Mouse (Mus musculus) sigmoid colon, adult 10 weeks (tissue): ENCODE results near the gene Cygb. TPM values are rescaled to one million over a fixed set of nuclear protein-coding genes. Genes with fewer than 3 reads are reported as not detected.

Experiments
- polyA plus RNA-seq: library from polyadenylated mRNA; stranded (reverse); fragments of 350-450 nt; fragmentation: Illumina TruSeq; extraction: RNeasy Lipid Tissue Mini Kit (QIAGEN cat#74804); gene quantifications from one replicate; pipeline ENCODE4 v1.2.3, GENCODE M21; 2014; ENCODE audit warnings: low read depth, low replicate concordance

Cygb gene
- polyA plus RNA-seq: 1.2 TPM

DNA sequence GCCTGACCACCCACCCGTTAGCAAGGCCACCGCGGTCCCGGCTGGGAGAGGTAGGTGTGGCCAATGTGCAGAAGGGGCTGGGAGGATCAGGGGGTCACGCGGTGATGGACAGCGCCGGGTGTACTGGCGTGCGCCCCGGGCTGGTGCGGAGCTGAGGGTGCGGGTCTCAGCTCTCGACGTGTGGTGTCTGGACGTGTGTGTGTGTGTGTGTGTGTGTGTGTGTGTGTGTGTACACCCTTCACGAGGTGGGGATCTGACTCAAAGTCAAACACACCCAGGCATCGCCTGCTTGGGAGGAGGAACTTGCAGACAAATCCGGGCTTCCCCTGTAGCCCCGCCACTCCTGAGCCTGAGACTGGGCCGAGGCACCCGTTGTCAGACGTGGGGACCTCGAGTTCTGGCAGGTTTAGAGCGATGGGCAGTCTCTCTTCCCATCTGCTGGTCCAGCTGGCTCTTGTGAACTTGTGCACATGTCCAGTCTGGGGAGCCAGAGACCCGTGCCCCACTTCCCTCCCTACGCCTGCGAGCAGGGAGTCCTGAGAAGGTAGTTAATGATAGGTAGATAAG, at the start of gene Cygb:
Gene Cygb, minus strand, starts transcription at position 59 of the 567 bp plus-strand sequence.

DNA sequence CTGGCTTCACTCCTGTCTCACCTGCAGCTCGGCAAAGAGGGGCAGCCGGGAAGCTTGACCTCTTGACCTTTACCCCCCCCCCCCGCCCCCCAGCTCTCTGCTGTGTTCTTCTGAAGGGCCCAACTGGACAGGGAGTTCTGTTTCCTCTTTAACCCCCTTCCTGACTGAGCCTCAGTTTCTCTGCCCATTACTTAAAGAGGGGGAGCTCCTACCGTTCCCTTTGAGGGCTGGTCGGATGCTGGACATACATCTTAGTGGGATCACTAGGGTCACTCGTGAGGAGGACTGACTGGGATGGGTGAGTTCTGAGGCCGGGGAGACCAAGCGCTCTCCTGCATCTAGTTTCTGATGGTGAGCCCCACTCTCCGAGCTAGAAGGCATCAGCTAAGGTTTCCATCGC, 879 bp downstream of the Cygb start, which contains the start of gene Prcd:
Gene Prcd, plus strand, starts transcription at position 301 of the 400 bp plus-strand sequence.

DNA sequence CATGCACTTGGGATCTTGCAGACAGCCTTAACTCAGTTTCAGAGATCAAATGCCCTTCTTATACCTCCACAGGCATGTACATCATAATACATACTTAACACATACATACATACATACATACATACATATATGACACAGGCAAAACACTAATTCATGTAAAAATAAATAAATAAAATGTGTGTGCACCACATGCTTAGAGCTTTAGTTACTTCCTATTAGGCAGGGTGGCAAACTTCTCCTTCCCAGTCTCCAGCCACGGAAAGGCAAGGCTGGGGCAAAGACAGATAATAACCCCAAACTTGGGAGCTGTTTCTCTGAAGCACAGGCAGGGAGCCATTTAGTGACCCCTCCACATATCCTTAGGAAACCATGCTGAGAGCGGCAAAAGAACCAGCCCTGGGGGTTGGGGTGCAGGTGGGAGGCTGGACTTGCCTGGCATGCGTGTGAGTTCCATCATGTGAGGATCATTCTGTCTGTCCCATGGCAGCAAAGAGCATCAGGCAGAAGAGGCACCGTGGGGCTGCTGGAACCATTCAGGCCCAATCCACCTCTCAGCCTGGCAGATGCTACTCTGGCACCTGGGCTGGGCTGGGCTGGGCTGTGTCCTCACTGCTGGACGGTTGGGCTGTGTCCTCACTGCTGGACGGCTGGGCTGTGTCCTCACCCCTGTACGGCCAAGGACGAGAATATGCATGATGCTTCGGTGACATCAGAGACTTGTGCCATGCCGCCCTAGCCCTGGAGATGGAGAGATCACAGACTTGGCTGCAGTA, 27.6 kb downstream of the Cygb start, which contains the start of gene Rhbdf2:
Gene Rhbdf2, minus strand, starts transcription at position 721 of the 773 bp plus-strand sequence.

Other genes with a start within 250 kb of the Cygb start
- 0.76 TPM for gene Rnf157, start 241.3 kb downstream of the Cygb start, polyA plus RNA-seq
- 18.4 TPM for gene Ubald2, start 220.2 kb downstream of the Cygb start, polyA plus RNA-seq
- gene Qrich2, start 188.1 kb downstream of the Cygb start, polyA plus RNA-seq: not detected
- gene Prpsap1, start 160.1 kb downstream of the Cygb start, polyA plus RNA-seq: 45.0 TPM
- gene Sphk1, start 123.4 kb downstream of the Cygb start, polyA plus RNA-seq: not detected
- gene Ube2o, start 72.9 kb downstream of the Cygb start, polyA plus RNA-seq: 1.8 TPM
- gene Aanat, start 67.9 kb downstream of the Cygb start, polyA plus RNA-seq: not detected
- 0.16 TPM for gene Rhbdf2, start 27.3 kb downstream of the Cygb start, polyA plus RNA-seq
- gene Prcd, start 779 bp downstream of the Cygb start, polyA plus RNA-seq: not detected
- not detected for gene St6galnac1, start 121.2 kb upstream of the Cygb start, polyA plus RNA-seq
- 8.5 TPM for gene Mxra7, start 173.7 kb upstream of the Cygb start, polyA plus RNA-seq
- 55.8 TPM for gene Mettl23, start 189.0 kb upstream of the Cygb start, polyA plus RNA-seq
- 7.7 TPM for gene Jmjd6, start 189.1 kb upstream of the Cygb start, polyA plus RNA-seq
- 17.7 TPM for gene Mfsd11, start 198.1 kb upstream of the Cygb start, polyA plus RNA-seq
- gene Srsf2, start 198.8 kb upstream of the Cygb start, polyA plus RNA-seq: 782 TPM